Mouse (Mus musculus): ENCODE measurements around the gene Imp3.
A peak's percentile ranks its signal among the peaks of the same experiment; 100 is the strongest.
"Not testable (repeated sequence)": the region's sequence is repeated elsewhere in the genome, so short reads cannot be mapped to it uniquely, and the experiment has no call there.

Imp3 gene

GRCm38 (mm10) chr9:56909991-56910390 lies 27.3 kb upstream of the Imp3 start:
- not testable (repeated sequence) for H3K36me3 ChIP-seq (ENCODE audit: control insufficient read depth, insufficient read depth, low read length, poor library complexity, severe bottlenecking); H3K27me3 ChIP-seq (ENCODE audit: control insufficient read depth, insufficient read depth, low read length, poor library complexity, severe bottlenecking); DNase-seq (ENCODE audit: low read depth, low spot score)

GRCm38 (mm10) chr9:56911017-56911416 lies 26.3 kb upstream of the Imp3 start:
- no peak for DNase-seq (ENCODE audit: low read depth, low spot score)
- Histone ChIP-seq H3K36me3 (ENCODE audit: control insufficient read depth, insufficient read depth, low read length, poor library complexity, severe bottlenecking) (0 out of 2 replicates have a peak, but pooled peaks cover 2% of the 10 kb centered on the region), H3K27me3 (ENCODE audit: control insufficient read depth, insufficient read depth, low read length, poor library complexity, severe bottlenecking) (no peaks in the 10 kb centered on the region)

- Histone ChIP-seq H3K36me3 (ENCODE audit: control insufficient read depth, insufficient read depth, low read length, poor library complexity, severe bottlenecking) (peaks cover 5% of the 10 kb centered on the region; the same call in 1 of the 2 replicates), H3K27me3 (ENCODE audit: control insufficient read depth, insufficient read depth, low read length, poor library complexity, severe bottlenecking) (no peaks in the 10 kb centered on the region)
- no peak for DNase-seq (ENCODE audit: low read depth, low spot score)
These were observed 23.3 kb upstream of the Imp3 start for GRCm38 (mm10) chr9:56913991-56914390.

- H3K27me3 ChIP-seq (ENCODE audit: control insufficient read depth, insufficient read depth, low read length, poor library complexity, severe bottlenecking) = no peaks in the 10 kb centered on the region
- no peak for DNase-seq (ENCODE audit: low read depth, low spot score)
- H3K36me3 ChIP-seq (ENCODE audit: control insufficient read depth, insufficient read depth, low read length, poor library complexity, severe bottlenecking) = peaks cover 5% of the 10 kb centered on the region; the same call in 1 of the 2 replicates
These were observed 22.2 kb upstream of the Imp3 start for GRCm38 (mm10) chr9:56915116-56915515.

- Histone ChIP-seq H3K27me3 (ENCODE audit: control insufficient read depth, insufficient read depth, low read length, poor library complexity, severe bottlenecking) (no peaks in the 10 kb centered on the region), H3K36me3 (ENCODE audit: control insufficient read depth, insufficient read depth, low read length, poor library complexity, severe bottlenecking) (peaks cover 5% of the 10 kb centered on the region; the same call in 1 of the 2 replicates)
- DNase-seq (ENCODE audit: low read depth, low spot score) = no peak
These were observed 21.4 kb upstream of the Imp3 start for GRCm38 (mm10) chr9:56915695-56916410.

GRCm38 (mm10) chr9:56917131-56917530 lies 20.1 kb upstream of the Imp3 start:
- no peak for DNase-seq (ENCODE audit: low read depth, low spot score)
- peaks cover 5% of the 10 kb centered on the region; the same call in 1 of the 2 replicates for H3K36me3 ChIP-seq (ENCODE audit: control insufficient read depth, insufficient read depth, low read length, poor library complexity, severe bottlenecking)
- H3K27me3 ChIP-seq (ENCODE audit: control insufficient read depth, insufficient read depth, low read length, poor library complexity, severe bottlenecking) = no peaks in the 10 kb centered on the region

- H3K36me3 ChIP-seq (ENCODE audit: control insufficient read depth, insufficient read depth, low read length, poor library complexity, severe bottlenecking) = peaks cover 5% of the 10 kb centered on the region; the same call in 1 of the 2 replicates
- H3K27me3 ChIP-seq (ENCODE audit: control insufficient read depth, insufficient read depth, low read length, poor library complexity, severe bottlenecking) = no peaks in the 10 kb centered on the region
- DNase-seq (ENCODE audit: low read depth, low spot score) = no peak
These were observed 18.8 kb upstream of the Imp3 start for GRCm38 (mm10) chr9:56918466-56918865.

GRCm38 (mm10) chr9:56922746-56923145 lies 14.5 kb upstream of the Imp3 start:
- no peak for DNase-seq (ENCODE audit: low read depth, low spot score)
- Histone ChIP-seq H3K27me3 (ENCODE audit: control insufficient read depth, insufficient read depth, low read length, poor library complexity, severe bottlenecking) (no peaks in the 10 kb centered on the region), H3K36me3 (ENCODE audit: control insufficient read depth, insufficient read depth, low read length, poor library complexity, severe bottlenecking) (peaks cover 3% of the 10 kb centered on the region; the same call in 1 of the 2 replicates)

- H3K36me3 ChIP-seq (ENCODE audit: control insufficient read depth, insufficient read depth, low read length, poor library complexity, severe bottlenecking) = no peaks in the 10 kb centered on the region
- DNase-seq (ENCODE audit: low read depth, low spot score) = no peak
- no peaks in the 10 kb centered on the region for H3K27me3 ChIP-seq (ENCODE audit: control insufficient read depth, insufficient read depth, low read length, poor library complexity, severe bottlenecking)
These were observed 13.2 kb upstream of the Imp3 start for GRCm38 (mm10) chr9:56923841-56924650.

- no peaks in the 10 kb centered on the region for H3K27me3 ChIP-seq (ENCODE audit: control insufficient read depth, insufficient read depth, low read length, poor library complexity, severe bottlenecking)
- no peak for DNase-seq (ENCODE audit: low read depth, low spot score)
These were observed 12.6 kb upstream of the Imp3 start for GRCm38 (mm10) chr9:56924651-56925027.

GRCm38 (mm10) chr9:56925291-56926024 lies 11.8 kb upstream of the Imp3 start:
- no peak for DNase-seq (ENCODE audit: low read depth, low spot score)
- no peaks in the 10 kb centered on the region for H3K27me3 ChIP-seq (ENCODE audit: control insufficient read depth, insufficient read depth, low read length, poor library complexity, severe bottlenecking)
- no peaks in the 10 kb centered on the region for H3K36me3 ChIP-seq (ENCODE audit: control insufficient read depth, insufficient read depth, low read length, poor library complexity, severe bottlenecking)

More at GRCm38 (mm10) chr9:56924651-56925027, 12.6 kb upstream of the Imp3 start:
- H3K36me3 ChIP-seq (ENCODE audit: control insufficient read depth, insufficient read depth, low read length, poor library complexity, severe bottlenecking) = no peaks in the 10 kb centered on the region

- no peaks in the 10 kb centered on the region for H3K27me3 ChIP-seq (ENCODE audit: control insufficient read depth, insufficient read depth, low read length, poor library complexity, severe bottlenecking)
- DNase-seq (ENCODE audit: low read depth, low spot score) = no peak
These were observed 11.3 kb upstream of the Imp3 start for GRCm38 (mm10) chr9:56926025-56926360.

GRCm38 (mm10) chr9:56926387-56926786 lies 10.9 kb upstream of the Imp3 start:
- no peak for DNase-seq (ENCODE audit: low read depth, low spot score)
- H3K36me3 ChIP-seq (ENCODE audit: control insufficient read depth, insufficient read depth, low read length, poor library complexity, severe bottlenecking) = no peaks in the 10 kb centered on the region
- H3K27me3 ChIP-seq (ENCODE audit: control insufficient read depth, insufficient read depth, low read length, poor library complexity, severe bottlenecking) = no peaks in the 10 kb centered on the region

More at GRCm38 (mm10) chr9:56926025-56926360, 11.3 kb upstream of the Imp3 start:
- no peaks in the 10 kb centered on the region for H3K36me3 ChIP-seq (ENCODE audit: control insufficient read depth, insufficient read depth, low read length, poor library complexity, severe bottlenecking)

- Histone ChIP-seq H3K36me3 (ENCODE audit: control insufficient read depth, insufficient read depth, low read length, poor library complexity, severe bottlenecking) (no peaks in the 10 kb centered on the region), H3K27me3 (ENCODE audit: control insufficient read depth, insufficient read depth, low read length, poor library complexity, severe bottlenecking) (no peaks in the 10 kb centered on the region)
- DNase-seq (ENCODE audit: low read depth, low spot score) = peak; percentile 36
These were observed 9.9 kb upstream of the Imp3 start for GRCm38 (mm10) chr9:56927191-56928012.
